Mouse (Mus musculus): Measurements from ENCODE around the gene Gm16405. TPM values are rescaled to one million over a fixed set of nuclear protein-coding genes. Genes with fewer than 3 reads are reported as not detected.
"Not testable (repeated sequence)": the region's sequence is repeated elsewhere in the genome, so short reads cannot be mapped to it uniquely, and the experiment has no call there.

Gm16405 gene
- not detected for total RNA-seq (2021)

DNA sequence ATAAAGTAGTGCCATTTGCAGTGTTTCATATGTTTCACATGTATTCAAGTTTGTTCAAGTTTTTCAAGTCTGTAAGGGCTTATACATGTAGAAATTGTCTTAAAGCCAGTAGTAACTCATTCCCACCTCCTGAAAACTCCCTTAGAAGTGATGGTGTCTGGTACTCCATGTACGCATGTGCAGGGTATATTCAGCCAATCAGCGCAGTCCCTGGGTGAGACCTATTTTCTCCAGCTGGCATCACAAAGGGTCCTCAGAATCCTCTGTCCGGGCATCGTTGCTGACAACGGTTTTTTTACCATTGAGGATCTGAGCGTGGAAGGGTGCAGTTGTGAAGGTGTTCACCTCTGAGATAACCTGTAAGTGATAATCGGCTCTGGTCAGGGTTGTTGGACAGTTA is at the start of gene Gm16405:
Gene Gm16405 (plus strand): TSS at position 301 of the 400 bp plus-strand sequence.
- DNase-seq, result not testable (repeated sequence)

Other genes with a start within 250 kb of the Gm16405 start
- not detected for gene Gm16430, start 91.0 kb downstream of the Gm16405 start, total RNA-seq (2021)

Data from layer of hippocampus, postnatal 36 days (tissue).